Mouse (Mus musculus): ENCODE measurements around the gene Irf6.

- TF ChIP-seq EP300 (IDR thresholded peaks at IDR 0.05; ENCODE audit: insufficient read depth, low read depth, low read length) (no peak), CTCF (IDR thresholded peaks at IDR 0.05; ENCODE audit: low read depth, low read length) (peak; percentile 92), POLR2A (IDR thresholded peaks at IDR 0.05; ENCODE audit: insufficient read depth, low read length) (peak; percentile 83)
These were observed 23.0 kb upstream of the Irf6 start, which contains the start of gene Diexf for GRCm38 (mm10) chr1:193129786-193130455.
